Mouse (Mus musculus): ENCODE measurements around the gene Ctdnep1. TPM values are rescaled to one million over a fixed set of nuclear protein-coding genes. Genes with fewer than 3 reads are reported as not detected.
A peak's percentile ranks its signal among the peaks of the same experiment; 100 is the strongest.
"Not testable (repeated sequence)": the region's sequence is repeated elsewhere in the genome, so short reads cannot be mapped to it uniquely, and the experiment has no call there.

Ctdnep1 gene
- polyA plus RNA-seq, 1 experiment from 2014 or later, result 22.6 TPM

- Histone ChIP-seq H3K4me3 (no peak overlapping the region), H3K27ac (no peak overlapping the region), H3K4me1 (replicated peaks) (peaks cover 25% of the 10 kb centered on the region), H3K9me3 (no peaks in the 10 kb centered on the region), H3K36me3 (peaks cover 85% of the 10 kb centered on the region), H3K27me3 (ENCODE audit: insufficient read depth, poor library complexity, severe bottlenecking) (no peaks in the 10 kb centered on the region)
- no peak for DNase-seq (ENCODE audit: low spot score)
- WGBS, result 79% methylated on average over 10 of the region's 10 CpGs
These were observed 30.0 kb downstream of the Ctdnep1 start for GRCm38 (mm10) chr11:70010961-70011360.

DNA sequence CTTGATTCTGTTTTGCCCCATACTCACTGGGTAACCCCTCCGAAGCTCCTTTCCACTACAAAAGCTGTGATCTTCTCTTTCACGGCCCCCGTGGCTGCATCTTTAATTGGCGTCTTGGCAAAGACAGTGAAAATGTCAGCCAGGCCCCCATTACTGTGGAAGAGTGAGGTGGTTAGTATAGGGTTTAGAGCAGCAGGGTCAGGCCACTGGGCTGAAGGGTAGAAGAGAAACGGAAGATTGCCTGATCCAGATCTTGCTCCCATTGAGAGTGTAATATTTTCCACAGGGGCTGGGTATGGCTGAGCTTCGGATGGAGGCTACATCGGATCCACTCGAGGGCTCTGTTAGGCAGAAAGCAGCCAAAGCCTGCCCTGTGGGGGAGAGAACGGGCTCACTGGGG lies 32.0 kb downstream of the Ctdnep1 start:
- Histone ChIP-seq H3K9me3 (no peaks in the 10 kb centered on the region), H3K36me3 (peaks cover 66% of the 10 kb centered on the region), H3K27me3 (ENCODE audit: insufficient read depth, poor library complexity, severe bottlenecking) (no peaks in the 10 kb centered on the region), H3K4me3 (no peak overlapping the region), H3K4me1 (replicated peaks) (peaks cover 38% of the 10 kb centered on the region), H3K27ac (no peak overlapping the region)
- DNase-seq (ENCODE audit: low spot score), result no peak
- WGBS, result 91% methylated on average over 9 of the region's 9 CpGs

GRCm38 (mm10) chr11:70013408-70013807 lies 32.5 kb downstream of the Ctdnep1 start:
- peaks cover 43% of the 10 kb centered on the region for H3K4me1 ChIP-seq (replicated peaks)
- H3K27me3 ChIP-seq (ENCODE audit: insufficient read depth, poor library complexity, severe bottlenecking), result no peaks in the 10 kb centered on the region
- H3K4me3 ChIP-seq, result peak overlapping the region; percentile 20; the same call in 1 of the 2 replicates
- WGBS, result 92% methylated on average over 3 of the region's 3 CpGs
- H3K36me3 ChIP-seq, result peaks cover 61% of the 10 kb centered on the region
- H3K27ac ChIP-seq, result no peak overlapping the region
- DNase-seq (ENCODE audit: low spot score), result no peak
- H3K9me3 ChIP-seq, result no peaks in the 10 kb centered on the region

- Histone ChIP-seq H3K4me3 (peak overlapping the region; percentile 20; the same call in 1 of the 2 replicates), H3K4me1 (replicated peaks) (peaks cover 50% of the 10 kb centered on the region), H3K27ac (no peak overlapping the region; the same call in 1 of the 2 replicates), H3K36me3 (peaks cover 54% of the 10 kb centered on the region), H3K27me3 (ENCODE audit: insufficient read depth, poor library complexity, severe bottlenecking) (no peaks in the 10 kb centered on the region), H3K9me3 (no peaks in the 10 kb centered on the region)
- no peak for DNase-seq (ENCODE audit: low spot score)
- WGBS, result 65% methylated on average over 5 of the region's 5 CpGs
These were observed 33.1 kb downstream of the Ctdnep1 start for GRCm38 (mm10) chr11:70014051-70014450.

DNA sequence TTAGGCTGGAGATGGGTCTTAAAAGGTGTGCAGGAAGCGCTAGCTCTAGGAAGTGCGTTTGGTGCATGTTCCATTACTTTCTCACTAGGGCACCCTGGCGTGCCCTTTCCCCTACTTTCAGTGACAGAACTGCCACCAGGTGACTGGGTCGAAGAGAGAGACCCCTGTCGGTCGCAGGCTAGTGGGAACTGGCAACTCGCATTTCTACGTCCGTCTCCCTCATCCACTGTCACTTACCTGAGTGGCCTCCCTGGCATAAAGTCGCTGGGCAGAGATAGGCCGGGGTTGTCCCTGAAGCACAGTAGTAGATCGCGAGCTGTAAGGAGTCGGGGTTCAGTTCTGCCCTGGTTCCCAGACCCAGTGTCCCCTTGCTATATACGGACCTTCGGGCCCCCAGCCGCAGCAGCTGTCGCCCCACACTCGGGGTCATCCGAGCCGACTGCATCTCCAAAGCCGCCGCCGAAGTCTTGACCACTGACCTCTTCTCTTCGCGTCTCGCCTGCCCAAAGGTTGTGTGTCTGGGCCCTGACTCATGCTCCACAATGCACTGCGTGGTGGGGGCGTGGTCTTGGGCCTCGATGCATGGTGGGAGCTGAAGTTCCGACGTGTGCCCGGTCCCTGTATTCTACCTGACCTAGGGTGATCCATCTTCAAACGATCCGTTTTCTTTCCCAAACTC lies 34.1 kb downstream of the Ctdnep1 start, which contains the start of gene Acadvl:
Gene Acadvl, minus strand, starts transcription at position 532 of the 679 bp plus-strand sequence.
- Histone ChIP-seq H3K27ac (peak within 1 kb of the TSS; percentile 83), H3K4me1 (replicated peaks) (peaks cover 59% of the 10 kb centered on the region), H3K9me3 (no peaks in the 10 kb centered on the region), H3K27me3 (ENCODE audit: insufficient read depth, poor library complexity, severe bottlenecking) (no peaks in the 10 kb centered on the region), H3K36me3 (peaks cover 45% of the 10 kb centered on the region), H3K4me3 (peak within 1 kb of the TSS; percentile 57)
- under 1% methylated on average over 35 of the region's 35 CpGs for WGBS
- peak; percentile 86 for DNase-seq (ENCODE audit: low spot score)

DNA sequence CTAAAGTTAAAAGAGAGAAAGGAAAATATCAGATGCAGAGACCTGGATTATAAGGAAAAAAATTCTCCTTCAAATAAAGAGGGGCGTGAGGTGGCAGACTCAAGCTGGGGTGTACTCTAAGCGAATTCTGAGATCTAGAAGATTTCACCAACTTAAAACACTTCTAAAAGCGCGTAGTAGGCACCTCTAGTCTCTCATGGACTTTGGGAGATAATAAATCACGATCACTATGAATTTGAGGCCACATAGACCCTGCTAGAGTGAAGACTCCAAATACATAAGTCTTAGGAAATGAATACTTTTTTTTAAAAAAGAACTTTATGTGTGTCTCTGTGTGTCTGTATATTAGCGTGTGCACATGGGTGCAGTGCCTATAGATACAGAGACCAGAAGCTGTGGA lies 34.7 kb downstream of the Ctdnep1 start:
- Histone ChIP-seq H3K4me1 (replicated peaks) (peaks cover 66% of the 10 kb centered on the region), H3K9me3 (no peaks in the 10 kb centered on the region), H3K4me3 (peak overlapping the region; percentile 57), H3K36me3 (peaks cover 38% of the 10 kb centered on the region), H3K27me3 (ENCODE audit: insufficient read depth, poor library complexity, severe bottlenecking) (no peaks in the 10 kb centered on the region), H3K27ac (no peak overlapping the region; the same call in 1 of the 2 replicates)
- no peak for DNase-seq (ENCODE audit: low spot score)
- 68% methylated on average over 6 of the region's 6 CpGs for WGBS

DNA sequence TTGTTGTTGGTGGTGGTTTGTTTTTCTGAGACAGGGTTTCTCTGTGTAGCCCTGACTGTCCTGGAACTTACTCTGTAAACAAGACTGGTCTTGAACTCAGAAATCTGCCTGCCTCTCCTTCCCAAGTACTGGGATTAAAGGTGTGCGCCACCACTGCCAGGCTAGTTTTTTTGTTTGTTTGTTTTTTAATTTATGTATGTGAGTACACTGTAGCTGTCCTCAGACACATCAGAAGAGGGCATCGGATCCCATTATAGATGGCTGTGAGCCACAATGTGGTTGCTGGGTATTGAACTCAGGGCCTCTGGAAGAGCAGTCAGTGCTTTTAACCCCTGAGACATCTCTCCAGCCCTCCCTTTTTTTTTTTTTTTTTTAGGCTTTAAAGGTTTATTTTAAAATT lies 35.2 kb downstream of the Ctdnep1 start:
- not testable (repeated sequence) for DNase-seq (ENCODE audit: low spot score); H3K4me3 ChIP-seq; H3K9me3 ChIP-seq; H3K27ac ChIP-seq; H3K27me3 ChIP-seq (ENCODE audit: insufficient read depth, poor library complexity, severe bottlenecking)
- Histone ChIP-seq H3K36me3 (peaks cover 33% of the 10 kb centered on the region), H3K4me1 (replicated peaks) (peaks cover 70% of the 10 kb centered on the region)
- WGBS, result 85% methylated on average over 2 of the region's 2 CpGs

DNA sequence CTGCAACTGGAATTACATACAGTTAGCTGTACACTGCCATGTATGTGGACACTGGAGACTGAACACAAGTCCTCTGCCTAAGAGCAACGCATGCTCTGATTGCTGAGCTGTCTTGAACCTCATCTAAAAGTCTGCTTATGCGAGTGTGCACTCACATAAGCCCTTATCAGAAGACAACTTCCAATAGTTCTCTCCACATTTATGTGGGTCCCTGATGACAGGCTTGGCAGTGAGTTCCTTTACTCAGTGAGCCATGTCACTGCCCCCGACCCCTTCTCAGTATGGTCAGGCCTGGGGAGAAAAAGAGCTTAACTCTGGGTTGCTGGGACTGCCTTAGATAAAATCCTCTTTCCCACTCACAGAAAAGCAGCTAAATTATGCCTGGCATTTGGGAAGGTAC lies 35.7 kb downstream of the Ctdnep1 start, which contains the start of gene Dlg4:
Gene Dlg4, plus strand, starts transcription at position 274 of the 400 bp plus-strand sequence.
- Histone ChIP-seq H3K36me3 (peaks cover 28% of the 10 kb centered on the region), H3K27me3 (ENCODE audit: insufficient read depth, poor library complexity, severe bottlenecking) (no peaks in the 10 kb centered on the region), H3K27ac (peak within 1 kb of the TSS; percentile 96), H3K4me3 (peak within 1 kb of the TSS; percentile 74), H3K9me3 (no peaks in the 10 kb centered on the region), H3K4me1 (replicated peaks) (peaks cover 74% of the 10 kb centered on the region)
- 82% methylated on average over 3 of the region's 3 CpGs for WGBS
- DNase-seq (ENCODE audit: low spot score), result no peak

DNA sequence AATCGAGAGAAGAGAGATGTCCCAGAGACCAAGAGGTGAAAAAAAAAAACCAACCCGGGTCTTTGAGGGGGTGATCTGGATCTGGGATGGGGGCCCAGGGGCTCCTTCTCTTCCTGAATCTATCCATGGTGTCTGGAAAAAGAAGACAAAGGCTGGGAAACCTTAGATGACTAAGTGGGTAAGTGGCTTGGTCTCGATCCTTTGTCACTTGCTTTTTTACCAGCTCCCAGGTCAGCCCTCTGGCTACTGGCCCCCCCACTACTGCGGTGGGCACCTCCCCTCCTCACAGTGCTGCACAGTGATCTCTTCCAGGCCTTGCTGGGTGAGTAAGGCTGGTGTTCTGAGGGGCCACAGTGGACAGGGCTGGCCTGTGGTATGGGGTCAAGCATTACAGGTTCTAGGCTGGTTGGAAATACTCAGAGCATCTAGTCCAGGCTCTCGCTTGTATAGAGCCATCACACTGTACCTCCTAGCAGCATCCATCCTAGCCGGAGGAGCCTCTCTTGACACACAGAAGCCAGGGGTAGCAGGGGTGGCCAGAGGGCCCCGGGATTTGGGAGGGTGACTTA lies 36.3 kb downstream of the Ctdnep1 start:
- Histone ChIP-seq H3K4me1 (replicated peaks) (peaks cover 79% of the 10 kb centered on the region), H3K27ac (peak overlapping the region; percentile 96), H3K36me3 (peaks cover 22% of the 10 kb centered on the region), H3K27me3 (ENCODE audit: insufficient read depth, poor library complexity, severe bottlenecking) (no peaks in the 10 kb centered on the region), H3K4me3 (peak overlapping the region; percentile 74), H3K9me3 (no peaks in the 10 kb centered on the region)
- no peak for DNase-seq (ENCODE audit: low spot score)
- WGBS, result 48% methylated on average over 7 of the region's 7 CpGs

- H3K4me1 ChIP-seq (replicated peaks), result peaks cover 87% of the 10 kb centered on the region
- peak; percentile 83 for DNase-seq (ENCODE audit: low spot score)
- 1% methylated on average over 25 of the region's 25 CpGs for WGBS
- H3K27me3 ChIP-seq (ENCODE audit: insufficient read depth, poor library complexity, severe bottlenecking), result no peaks in the 10 kb centered on the region
- H3K36me3 ChIP-seq, result peaks cover 11% of the 10 kb centered on the region
- H3K9me3 ChIP-seq, result no peaks in the 10 kb centered on the region
- peak overlapping the region; percentile 74 for H3K4me3 ChIP-seq
- H3K27ac ChIP-seq, result peak overlapping the region; percentile 96
These were observed 37.4 kb downstream of the Ctdnep1 start for GRCm38 (mm10) chr11:70018131-70018990.

GRCm38 (mm10) chr11:70019495-70020021 lies 38.6 kb downstream of the Ctdnep1 start:
- H3K27me3 ChIP-seq (ENCODE audit: insufficient read depth, poor library complexity, severe bottlenecking), result no peaks in the 10 kb centered on the region
- H3K9me3 ChIP-seq, result no peaks in the 10 kb centered on the region
- H3K36me3 ChIP-seq, result no peaks in the 10 kb centered on the region
- H3K4me3 ChIP-seq, result peak overlapping the region; percentile 74
- H3K4me1 ChIP-seq (replicated peaks), result peaks cover 87% of the 10 kb centered on the region
- peak overlapping the region; percentile 96 for H3K27ac ChIP-seq
- no peak for DNase-seq (ENCODE audit: low spot score)
- 22% methylated on average over 2 of the region's 2 CpGs for WGBS

- Histone ChIP-seq H3K36me3 (no peaks in the 10 kb centered on the region), H3K9me3 (no peaks in the 10 kb centered on the region), H3K4me3 (peak overlapping the region; percentile 74), H3K27me3 (ENCODE audit: insufficient read depth, poor library complexity, severe bottlenecking) (no peaks in the 10 kb centered on the region), H3K27ac (peak overlapping the region; percentile 96), H3K4me1 (replicated peaks) (peaks cover 86% of the 10 kb centered on the region)
- 16% methylated on average over 8 of the region's 8 CpGs for WGBS
- DNase-seq (ENCODE audit: low spot score), result no peak
These were observed 39.2 kb downstream of the Ctdnep1 start for GRCm38 (mm10) chr11:70020022-70020631.
